Mouse (Mus musculus): Measurements from ENCODE around the gene Atxn10.

Atxn10 gene

DNA sequence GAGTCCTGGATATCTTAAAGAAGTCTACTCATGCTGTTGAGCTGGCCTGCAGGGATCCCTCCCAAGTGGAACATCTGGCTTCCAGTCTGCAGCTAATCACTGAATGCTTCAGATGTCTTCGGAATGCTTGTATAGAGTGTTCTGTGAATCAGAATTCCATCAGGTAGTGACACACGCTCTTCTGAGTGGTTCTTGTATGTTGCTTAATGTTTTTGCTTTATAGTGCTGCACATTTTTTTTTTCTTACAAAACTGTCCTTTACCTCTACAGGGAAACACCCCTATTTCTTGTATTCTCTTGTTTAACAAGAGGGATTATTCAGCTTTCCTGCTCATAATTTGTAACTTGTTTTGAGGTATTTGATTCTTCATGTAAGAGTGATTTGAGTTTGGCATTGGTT lies 23.4 kb downstream of the Atxn10 start:
- no peak for TF ChIP-seq GATA4 (IDR thresholded peaks at IDR 0.05; ENCODE audit: insufficient replicate concordance, low read length)

- no peak for TF ChIP-seq GATA4 (IDR thresholded peaks at IDR 0.05; ENCODE audit: insufficient replicate concordance, low read length)
These were observed 23.9 kb downstream of the Atxn10 start for GRCm38 (mm10) chr15:85359901-85360300.

DNA sequence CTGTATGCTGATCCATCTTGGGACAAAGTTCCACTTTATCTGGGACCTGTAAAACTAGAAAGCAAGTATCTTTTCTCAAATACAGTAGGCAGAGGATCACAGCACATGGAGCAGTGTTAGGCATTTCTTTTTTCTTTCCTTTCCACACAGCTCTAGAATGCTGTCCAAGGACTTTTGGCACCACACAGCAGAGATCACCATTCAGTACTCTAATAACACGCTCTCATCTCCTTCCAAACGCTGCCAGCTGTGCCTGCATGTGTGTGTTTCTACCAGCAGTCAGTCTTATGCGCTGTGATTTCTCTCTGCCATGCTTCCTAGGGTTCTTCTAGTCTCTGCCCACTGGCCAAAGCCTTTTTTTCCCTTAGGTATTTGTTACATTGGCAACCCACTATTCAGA lies 28.3 kb downstream of the Atxn10 start:
- no peak for TF ChIP-seq GATA4 (IDR thresholded peaks at IDR 0.05; ENCODE audit: insufficient replicate concordance, low read length)

GRCm38 (mm10) chr15:85366938-85367337 lies 30.9 kb downstream of the Atxn10 start:
- no peak for TF ChIP-seq GATA4 (IDR thresholded peaks at IDR 0.05; ENCODE audit: insufficient replicate concordance, low read length)

- no peak for TF ChIP-seq GATA4 (IDR thresholded peaks at IDR 0.05; ENCODE audit: insufficient replicate concordance, low read length)
These were observed 33.7 kb downstream of the Atxn10 start for GRCm38 (mm10) chr15:85369765-85370164.

DNA sequence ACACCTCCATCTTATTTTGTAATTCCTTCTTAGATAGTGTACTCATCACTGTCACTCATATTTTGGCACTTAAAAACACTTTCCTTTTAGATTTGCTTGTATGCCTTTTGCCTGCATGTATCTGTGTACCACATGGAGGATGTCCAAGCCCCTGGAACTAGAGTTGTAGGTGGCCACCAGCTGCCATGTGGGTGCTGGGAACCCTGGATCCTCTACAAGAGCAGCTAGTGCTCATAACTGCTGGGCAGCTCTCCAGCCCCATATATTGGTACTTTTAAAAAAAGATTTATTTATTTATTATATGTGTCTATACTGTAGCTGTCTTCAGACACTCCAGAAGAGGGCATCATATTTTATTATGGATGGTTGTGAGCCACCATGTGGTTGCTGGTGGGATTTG lies 37.1 kb downstream of the Atxn10 start:
- no peak for TF ChIP-seq GATA4 (IDR thresholded peaks at IDR 0.05; ENCODE audit: insufficient replicate concordance, low read length)

DNA sequence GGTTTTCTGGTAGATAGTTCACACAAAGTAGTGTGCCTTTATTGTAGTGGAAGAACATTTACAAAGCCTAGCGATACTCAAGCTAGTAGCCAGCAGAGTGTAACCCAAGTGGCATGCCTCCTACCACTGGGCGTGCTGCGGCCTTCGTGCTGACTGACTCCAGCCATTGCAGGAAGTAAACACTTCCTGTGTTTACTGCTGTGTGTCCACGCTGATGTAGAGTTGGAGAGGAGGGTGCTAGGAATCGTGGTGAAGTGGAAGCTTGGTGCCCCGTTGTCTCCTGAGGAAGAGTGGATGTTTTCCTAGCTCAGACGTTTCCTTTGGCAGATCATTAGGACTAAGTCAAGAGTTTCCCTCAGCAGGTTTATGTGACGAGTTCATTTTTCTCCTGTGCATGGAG lies 47.4 kb downstream of the Atxn10 start:
- no peak for TF ChIP-seq GATA4 (IDR thresholded peaks at IDR 0.05; ENCODE audit: insufficient replicate concordance, low read length)

DNA sequence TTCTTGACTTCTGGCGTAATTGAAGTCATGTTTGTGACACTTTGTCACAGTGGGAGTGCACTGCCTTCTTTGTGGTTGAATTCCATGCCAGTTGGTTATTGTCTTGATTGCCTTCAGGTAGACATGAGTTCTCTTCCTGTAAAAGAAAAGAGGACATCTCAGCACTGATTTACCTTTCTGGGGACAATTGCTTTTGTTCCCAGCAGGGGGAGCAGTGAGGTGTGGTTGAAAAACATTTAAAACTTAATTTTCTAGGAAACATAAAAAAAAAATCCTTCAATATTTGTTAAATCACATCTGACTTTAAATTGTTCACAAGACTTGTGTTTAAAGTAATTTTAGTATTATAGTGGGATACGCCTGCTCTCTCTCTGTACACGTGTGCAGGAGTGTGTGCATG lies 52.7 kb downstream of the Atxn10 start:
- no peak for TF ChIP-seq GATA4 (IDR thresholded peaks at IDR 0.05; ENCODE audit: insufficient replicate concordance, low read length)

GRCm38 (mm10) chr15:85389915-85390314 lies 53.9 kb downstream of the Atxn10 start:
- TF ChIP-seq GATA4 (IDR thresholded peaks at IDR 0.05; ENCODE audit: insufficient replicate concordance, low read length), result no peak

- no peak for TF ChIP-seq GATA4 (IDR thresholded peaks at IDR 0.05; ENCODE audit: insufficient replicate concordance, low read length)
These were observed 59.3 kb downstream of the Atxn10 start for GRCm38 (mm10) chr15:85395360-85395759.

DNA sequence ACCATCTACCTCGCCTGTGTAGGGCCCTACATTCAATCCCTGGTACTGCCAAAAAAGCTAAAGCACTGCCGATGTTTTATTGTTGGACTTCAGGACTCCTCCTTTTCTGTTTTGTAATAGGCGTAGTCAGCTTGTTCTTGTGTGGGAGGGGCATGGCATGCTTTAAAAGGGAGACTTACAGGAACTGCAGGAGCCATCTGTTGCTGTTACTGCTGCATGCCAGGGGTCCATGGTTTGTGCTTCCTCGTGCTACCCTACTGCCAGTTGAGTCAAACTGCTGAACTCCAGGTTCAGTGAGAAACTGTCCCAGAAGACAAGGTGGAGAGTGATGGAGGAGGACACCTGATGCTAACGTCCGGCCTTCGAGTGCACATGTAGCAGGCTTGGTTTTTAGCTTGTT lies 65.9 kb downstream of the Atxn10 start:
- no peak for TF ChIP-seq GATA4 (IDR thresholded peaks at IDR 0.05; ENCODE audit: insufficient replicate concordance, low read length)

GRCm38 (mm10) chr15:85403256-85403731 lies 67.2 kb downstream of the Atxn10 start:
- no peak for TF ChIP-seq GATA4 (IDR thresholded peaks at IDR 0.05; ENCODE audit: insufficient replicate concordance, low read length)

- no peak for TF ChIP-seq GATA4 (IDR thresholded peaks at IDR 0.05; ENCODE audit: insufficient replicate concordance, low read length)
These were observed 68.7 kb downstream of the Atxn10 start for GRCm38 (mm10) chr15:85404739-85405138.

DNA sequence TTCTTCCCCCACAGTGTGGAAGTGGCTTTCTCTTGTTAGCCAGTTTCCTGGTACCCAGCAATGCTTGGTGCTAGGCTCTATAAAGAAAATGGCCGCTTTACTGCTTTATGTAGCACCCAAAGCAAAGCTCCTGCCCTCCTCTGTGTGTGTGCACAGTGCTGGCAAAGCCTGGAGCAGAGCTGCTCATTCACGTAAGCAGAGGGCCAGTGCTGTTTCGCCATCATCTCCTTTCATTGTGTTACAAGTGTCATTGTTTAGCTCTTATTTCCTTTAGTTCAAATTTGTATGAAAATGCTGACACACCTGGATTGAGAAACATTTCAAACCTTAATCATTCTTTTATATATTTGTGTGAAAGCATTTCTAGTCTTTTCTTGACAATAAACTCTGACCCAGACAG lies 69.5 kb downstream of the Atxn10 start:
- TF ChIP-seq GATA4 (IDR thresholded peaks at IDR 0.05; ENCODE audit: insufficient replicate concordance, low read length), result no peak

GRCm38 (mm10) chr15:85406846-85407245 lies 70.8 kb downstream of the Atxn10 start:
- no peak for TF ChIP-seq GATA4 (IDR thresholded peaks at IDR 0.05; ENCODE audit: insufficient replicate concordance, low read length)

GRCm38 (mm10) chr15:85407342-85407741 lies 71.3 kb downstream of the Atxn10 start:
- TF ChIP-seq GATA4 (IDR thresholded peaks at IDR 0.05; ENCODE audit: insufficient replicate concordance, low read length), result no peak

DNA sequence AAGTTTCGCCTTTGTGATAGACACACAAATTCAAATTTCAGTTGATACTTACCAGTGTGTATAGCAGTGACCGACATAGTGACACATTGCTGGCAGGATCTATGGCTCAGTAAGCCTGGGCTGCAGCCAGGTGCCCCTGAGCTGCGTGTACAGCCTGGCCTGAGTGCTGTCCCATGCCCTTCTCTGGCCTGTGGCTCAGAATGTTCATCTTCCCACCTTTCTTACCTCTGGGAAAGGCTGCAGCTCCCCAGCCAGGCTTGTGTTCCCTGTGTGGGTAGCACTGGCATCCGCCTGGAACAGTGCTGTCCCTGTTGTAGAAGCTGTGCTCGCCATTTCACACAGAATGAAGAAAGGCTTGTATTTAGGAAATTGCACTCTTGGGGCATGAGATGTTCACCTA lies 72.7 kb downstream of the Atxn10 start:
- TF ChIP-seq GATA4 (IDR thresholded peaks at IDR 0.05; ENCODE audit: insufficient replicate concordance, low read length), result no peak

Data from liver, adult (tissue).